Mouse (Mus musculus) stomach, embryonic 14.5 days (tissue): ENCODE data around the gene Abcb4. TPM values are rescaled to one million over a fixed set of nuclear protein-coding genes. Genes with fewer than 3 reads are reported as not detected.
"Not testable (repeated sequence)": the region's sequence is repeated elsewhere in the genome, so short reads cannot be mapped to it uniquely, and the experiment has no call there.

Source experiments
- ATAC-seq: fragments of 200-750 bp; cut with Nextera tagmentation; 2 replicates; pipeline ENCODE4 v1.8.0; 2017; ENCODE audit warnings: low read depth, moderate TSS enrichment; ENCODE audit not compliant: insufficient number of reproducible peaks, insufficient read depth, low FRiP score
- H3K27ac ChIP-seq: fragments of 300-500 bp; sonication (generic); 2 replicates; pipeline ENCODE4 v1.5.1; 2014; ENCODE audit warnings: mild to moderate bottlenecking, low read length, moderate library complexity, mixed read lengths
- H3K27me3 ChIP-seq: fragments of 300-500 bp; sonication (generic); 2 replicates; pipeline ENCODE4 v1.6.1; 2014; ENCODE audit warnings: low read length, control low read depth, mixed read lengths; ENCODE audit not compliant: control insufficient read depth, insufficient read depth
- H3K36me3 ChIP-seq: fragments of 300-500 bp; sonication (generic); 2 replicates; pipeline ENCODE4 v1.6.1; 2014; ENCODE audit warnings: mild to moderate bottlenecking, control low read depth, low read length, moderate library complexity, mixed read lengths; ENCODE audit not compliant: control insufficient read depth, insufficient read depth
- H3K4me1 ChIP-seq: fragments of 300-500 bp; sonication (generic); 2 replicates; pipeline ENCODE4 v1.6.1; 2014; ENCODE audit warnings: low read length, control low read depth, mixed read lengths; ENCODE audit not compliant: control insufficient read depth, insufficient read depth
- H3K4me2 ChIP-seq: fragments of 300-500 bp; sonication (generic); replicated peaks from 2 replicates; pipeline ENCODE4 v1.6.1; 2014; ENCODE audit warnings: low read depth, low read length, control low read depth
- H3K4me3 ChIP-seq: fragments of 300-500 bp; sonication (generic); 2 replicates; pipeline ENCODE4 v1.5.1; 2014; ENCODE audit warnings: low read depth, low read length, control low read depth
- H3K9ac ChIP-seq: fragments of 300-500 bp; sonication (generic); replicated peaks from 2 replicates; pipeline ENCODE4 v1.6.1; 2014; ENCODE audit warnings: low read depth, mild to moderate bottlenecking, control low read depth, low read length, moderate library complexity, mixed read lengths
- H3K9me3 ChIP-seq: fragments of 300-500 bp; sonication (generic); 2 replicates; pipeline ENCODE4 v1.6.1; 2016; ENCODE audit warnings: low read depth, low read length, control low read depth; ENCODE audit not compliant: control insufficient read depth
- WGBS: fragments of 180-500 bp; shearing (Covaris S2); extraction: QIAGEN DNeasy Blood & Tissue Kit; methylation state at CpG from one replicate; pipeline ENCODE4 v1.1.7; 2014; 5-methylcytosine and 5-hydroxymethylcytosine counted together
- polyA plus RNA-seq: library from polyadenylated mRNA; unstranded; fragments of >200 nt; fragmentation: Nextera tagmentation; extraction: Ambion mirVana; gene quantifications from 2 replicates; pipeline ENCODE4 v1.2.1, GENCODE M21; 2014

The Abcb4 gene
- polyA plus RNA-seq, 1 experiment from 2014 or later, result 1.1 TPM

GRCm38 (mm10) chr5:8999108-8999507 lies 105.6 kb downstream of the Abcb4 start:
- Histone ChIP-seq H3K27ac (no peak overlapping the region), H3K4me3 (no peak overlapping the region), H3K27me3 (no peaks in the 10 kb centered on the region), H3K4me2 (no peak overlapping the region), H3K4me1 (no peaks in the 10 kb centered on the region), H3K9me3 (no peaks in the 10 kb centered on the region), H3K36me3 (no peaks in the 10 kb centered on the region), H3K9ac (no peak overlapping the region)
- 57% methylated on average over 4 of the region's 4 CpGs for WGBS
- ATAC-seq, result no peak

- H3K4me1 ChIP-seq, H3K9ac ChIP-seq, H3K27ac ChIP-seq, H3K4me2 ChIP-seq, H3K36me3 ChIP-seq, H3K27me3 ChIP-seq, H3K9me3 ChIP-seq, ATAC-seq, H3K4me3 ChIP-seq: not testable (repeated sequence)
- WGBS, result 40% methylated on average over 7 of the region's 7 CpGs
Observed at GRCm38 (mm10) chr5:9000006-9000405, 106.5 kb downstream of the Abcb4 start.

GRCm38 (mm10) chr5:9006585-9006984 lies 113.1 kb downstream of the Abcb4 start:
- H3K4me3 ChIP-seq, H3K4me1 ChIP-seq, ATAC-seq, H3K36me3 ChIP-seq, H3K27ac ChIP-seq, H3K9ac ChIP-seq, H3K4me2 ChIP-seq, H3K27me3 ChIP-seq, H3K9me3 ChIP-seq: not testable (repeated sequence)
- 54% methylated on average over 3 of the region's 3 CpGs for WGBS

Other genes with a start within 250 kb of the Abcb4 start
- gene Abcb1a, start 233.6 kb upstream of the Abcb4 start, polyA plus RNA-seq, result 0.59 and 0.91 TPM in 2 replicates
- gene Abcb1b, start 95.6 kb upstream of the Abcb4 start, polyA plus RNA-seq, result 1.6 and 3.9 TPM in 2 replicates
- 55.2 and 60.1 TPM in 2 replicates for gene Crot, start 103.6 kb downstream of the Abcb4 start, polyA plus RNA-seq
- 17.2 and 20.4 TPM in 2 replicates for gene Tmem243, start 207.0 kb downstream of the Abcb4 start, polyA plus RNA-seq